Mouse (Mus musculus) heart, embryonic 12.5 days (tissue): ENCODE data around the gene Gm13276. TPM values are rescaled to one million over a fixed set of nuclear protein-coding genes. Genes with fewer than 3 reads are reported as not detected.
A peak's percentile ranks its signal among the peaks of the same experiment; 100 is the strongest.
"Not testable (repeated sequence)": the region's sequence is repeated elsewhere in the genome, so short reads cannot be mapped to it uniquely, and the experiment has no call there.

Source experiments
- ATAC-seq: fragments of 200-750 bp; cut with Nextera tagmentation; 2 replicates; pipeline ENCODE4 v1.8.0; 2017; ENCODE audit warnings: moderate TSS enrichment, moderate library complexity; ENCODE audit not compliant: insufficient number of reproducible peaks, low FRiP score
- H3K27ac ChIP-seq: fragments of 300-500 bp; sonication (generic); 2 replicates; pipeline ENCODE4 v1.5.1; 2016; ENCODE audit warnings: mild to moderate bottlenecking, moderate library complexity; ENCODE audit not compliant: poor library complexity, severe bottlenecking
- H3K27me3 ChIP-seq: fragments of 300-500 bp; sonication (generic); replicated peaks from 2 replicates; pipeline ENCODE4 v1.6.1; 2016; ENCODE audit warnings: mild to moderate bottlenecking, moderate library complexity
- H3K36me3 ChIP-seq: fragments of 300-500 bp; sonication (generic); 2 replicates; pipeline ENCODE4 v1.6.1; 2016; ENCODE audit warnings: mild to moderate bottlenecking, moderate library complexity
- H3K4me1 ChIP-seq: fragments of 300-500 bp; sonication (generic); replicated peaks from 2 replicates; pipeline ENCODE4 v1.6.1; 2016; ENCODE audit warnings: mild to moderate bottlenecking
- H3K4me2 ChIP-seq: fragments of 300-500 bp; sonication (generic); 2 replicates; pipeline ENCODE4 v1.6.1; 2016; ENCODE audit warnings: mild to moderate bottlenecking, moderate library complexity
- H3K4me3 ChIP-seq: fragments of 300-500 bp; sonication (generic); 2 replicates; pipeline ENCODE4 v1.5.1; 2016; ENCODE audit warnings: mild to moderate bottlenecking
- H3K9ac ChIP-seq: fragments of 300-500 bp; sonication (generic); 2 replicates; pipeline ENCODE4 v1.6.1; 2016; ENCODE audit warnings: mild to moderate bottlenecking, moderate library complexity
- H3K9me3 ChIP-seq: fragments of 300-500 bp; sonication (generic); replicated peaks from 2 replicates; pipeline ENCODE4 v1.6.1; 2016; ENCODE audit warnings: mild to moderate bottlenecking, moderate library complexity
- WGBS: fragments of 180-500 bp; shearing (Covaris S2); methylation state at CpG from one replicate; pipeline ENCODE4 v1.1.7; 2016; 5-methylcytosine and 5-hydroxymethylcytosine counted together
- polyA plus RNA-seq: library from polyadenylated mRNA; unstranded; fragments of >200 nt; fragmentation: Nextera tagmentation; extraction: Ambion mirVana; gene quantifications from 2 replicates; pipeline ENCODE4 v1.2.1, GENCODE M21; 2016

Gm13276 gene
- polyA plus RNA-seq: not detected in 2 replicates

- not testable (repeated sequence) for H3K36me3 ChIP-seq, H3K4me3 ChIP-seq, H3K4me2 ChIP-seq, H3K27me3 ChIP-seq, H3K27ac ChIP-seq, H3K9ac ChIP-seq, ATAC-seq, H3K9me3 ChIP-seq, H3K4me1 ChIP-seq
- WGBS: no CpG with 5 or more reads among the region's 27 CpGs
These were observed at the start of gene Gm13276 for GRCm38 (mm10) chr4:88785409-88785808. Gene Gm13276, plus strand, starts transcription at chr4:88785709.

- Histone ChIP-seq H3K4me1 (0 out of 2 replicates have a peak, but pooled peaks cover 4% of the 10 kb centered on the region), H3K27ac (no peak overlapping the region), H3K27me3 (no peaks in the 10 kb centered on the region), H3K4me3 (no peak overlapping the region), H3K9ac (no peak overlapping the region), H3K9me3 (no peaks in the 10 kb centered on the region), H3K4me2 (no peak overlapping the region), H3K36me3 (no peaks in the 10 kb centered on the region)
- 12% methylated on average over 2 of the region's 2 CpGs for WGBS
- ATAC-seq: no peak
These were observed 47.0 kb upstream of the Gm13276 start for GRCm38 (mm10) chr4:88738480-88738879.

DNA sequence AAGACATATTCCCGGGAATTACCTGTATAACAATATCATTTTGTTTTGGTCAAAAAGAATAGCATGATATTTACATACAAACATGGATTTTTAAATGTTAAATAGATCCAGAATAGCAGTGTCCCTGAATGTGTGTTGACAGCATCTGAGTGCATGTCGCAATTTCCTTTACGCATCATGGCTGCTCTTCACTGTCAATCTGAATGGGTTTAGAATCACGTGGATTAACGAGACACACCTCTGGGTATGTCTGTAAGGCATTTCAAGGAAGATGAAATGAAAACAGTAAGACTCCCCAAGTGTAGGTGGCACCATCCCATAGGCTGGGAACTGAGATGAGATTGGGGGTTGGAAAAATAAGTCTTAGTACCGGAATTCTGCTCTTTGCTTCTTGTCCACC lies 46.5 kb upstream of the Gm13276 start:
- H3K9ac ChIP-seq: no peak overlapping the region
- H3K27me3 ChIP-seq: no peaks in the 10 kb centered on the region
- H3K9me3 ChIP-seq: no peaks in the 10 kb centered on the region
- H3K36me3 ChIP-seq: no peaks in the 10 kb centered on the region
- 0 out of 2 replicates have a peak, but pooled peaks cover 4% of the 10 kb centered on the region for H3K4me1 ChIP-seq
- 88% methylated on average over 6 of the region's 6 CpGs for WGBS
- no peak for ATAC-seq
- no peak overlapping the region for H3K4me2 ChIP-seq
- H3K27ac ChIP-seq: no peak overlapping the region
- H3K4me3 ChIP-seq: no peak overlapping the region

DNA sequence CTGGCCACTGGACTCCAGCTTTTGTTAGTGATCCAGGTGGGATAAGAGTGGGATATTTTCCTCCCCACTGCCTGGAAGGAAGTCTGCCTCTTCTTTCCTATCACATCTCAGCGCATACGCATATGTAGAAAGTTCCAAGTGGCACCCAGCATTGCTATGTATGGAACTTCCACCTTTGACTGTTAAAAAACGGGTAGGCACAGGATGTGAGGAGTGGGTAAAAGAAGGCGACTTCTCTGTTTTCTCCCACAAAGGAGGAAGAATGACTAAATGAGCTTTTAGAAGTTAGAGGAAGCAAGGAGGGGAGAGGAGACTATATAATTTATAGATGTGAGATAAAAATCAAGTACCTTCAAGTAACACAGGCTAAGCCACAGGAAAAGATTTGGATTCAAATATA lies 44.1 kb upstream of the Gm13276 start:
- H3K4me2 ChIP-seq: no peak overlapping the region
- H3K36me3 ChIP-seq: no peaks in the 10 kb centered on the region
- no peaks in the 10 kb centered on the region for H3K9me3 ChIP-seq
- 0 out of 2 replicates have a peak, but pooled peaks cover 4% of the 10 kb centered on the region for H3K4me1 ChIP-seq
- H3K27ac ChIP-seq: no peak overlapping the region
- H3K27me3 ChIP-seq: no peaks in the 10 kb centered on the region
- 74% methylated on average over 4 of the region's 4 CpGs for WGBS
- H3K9ac ChIP-seq: no peak overlapping the region
- no peak overlapping the region for H3K4me3 ChIP-seq
- no peak for ATAC-seq

GRCm38 (mm10) chr4:88742771-88743371 lies 42.6 kb upstream of the Gm13276 start:
- H3K36me3 ChIP-seq: no peaks in the 10 kb centered on the region
- H3K27ac ChIP-seq: no peak overlapping the region
- 72% methylated on average over 7 of the region's 7 CpGs for WGBS
- 0 out of 2 replicates have a peak, but pooled peaks cover 2% of the 10 kb centered on the region for H3K4me1 ChIP-seq
- H3K27me3 ChIP-seq: no peaks in the 10 kb centered on the region
- no peak overlapping the region for H3K9ac ChIP-seq
- no peaks in the 10 kb centered on the region for H3K9me3 ChIP-seq
- no peak for ATAC-seq
- H3K4me3 ChIP-seq: no peak overlapping the region
- no peak overlapping the region for H3K4me2 ChIP-seq

DNA sequence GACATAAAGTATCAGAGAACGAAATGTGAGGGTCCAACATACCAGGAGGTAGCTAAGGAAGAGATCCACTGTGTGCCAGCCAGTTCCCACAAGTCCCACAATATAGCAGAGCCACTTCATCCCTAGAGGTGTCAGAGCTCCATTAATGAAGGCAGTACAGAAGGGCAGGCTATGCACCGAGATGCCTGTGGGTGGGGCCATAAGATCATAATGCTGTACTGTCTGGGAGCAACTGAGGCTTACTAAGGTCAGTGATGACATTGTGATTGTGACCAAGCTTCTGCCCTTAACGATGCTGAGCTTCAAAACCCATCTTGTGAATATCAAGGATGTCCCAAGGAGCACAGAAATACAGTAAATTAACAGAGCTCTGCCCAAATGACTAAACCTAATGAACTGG lies 41.3 kb upstream of the Gm13276 start:
- no peak for ATAC-seq
- H3K9ac ChIP-seq: no peak overlapping the region
- WGBS: 68% methylated on average over 3 of the region's 3 CpGs
- peaks cover 3% of the 10 kb centered on the region; the same call in 1 of the 2 replicates for H3K27me3 ChIP-seq
- H3K4me3 ChIP-seq: no peak overlapping the region
- no peak overlapping the region for H3K4me2 ChIP-seq
- no peak overlapping the region for H3K27ac ChIP-seq
- no peaks in the 10 kb centered on the region for H3K36me3 ChIP-seq
- H3K9me3 ChIP-seq: no peaks in the 10 kb centered on the region
- H3K4me1 ChIP-seq: no peaks in the 10 kb centered on the region

- WGBS: 53% methylated on average over 6 of the region's 6 CpGs
- H3K27me3 ChIP-seq: peaks cover 3% of the 10 kb centered on the region; the same call in 1 of the 2 replicates
- H3K9ac ChIP-seq: no peak overlapping the region
- no peaks in the 10 kb centered on the region for H3K36me3 ChIP-seq
- H3K4me1 ChIP-seq: no peaks in the 10 kb centered on the region
- H3K9me3 ChIP-seq: no peaks in the 10 kb centered on the region
- no peak overlapping the region for H3K4me2 ChIP-seq
- ATAC-seq: no peak
- H3K27ac ChIP-seq: no peak overlapping the region
- no peak overlapping the region for H3K4me3 ChIP-seq
These were observed 35.6 kb upstream of the Gm13276 start for GRCm38 (mm10) chr4:88749926-88750325.

GRCm38 (mm10) chr4:88754818-88755340 lies 30.6 kb upstream of the Gm13276 start, which contains the start of gene Gm13271:
Gene Gm13271, plus strand, starts transcription at chr4:88754868.
- not testable (repeated sequence) for H3K4me2 ChIP-seq, H3K9me3 ChIP-seq, H3K27me3 ChIP-seq, H3K27ac ChIP-seq, H3K9ac ChIP-seq, ATAC-seq, H3K36me3 ChIP-seq, H3K4me1 ChIP-seq, H3K4me3 ChIP-seq
- 56% methylated on average over 15 of the region's 15 CpGs for WGBS

GRCm38 (mm10) chr4:88756581-88757513 lies 28.7 kb upstream of the Gm13276 start:
- H3K9ac ChIP-seq: peak overlapping the region; percentile 85
- H3K27me3 ChIP-seq, H3K9me3 ChIP-seq, H3K36me3 ChIP-seq, ATAC-seq, H3K4me1 ChIP-seq: not testable (repeated sequence)
- peak overlapping the region; percentile 77 for H3K4me2 ChIP-seq
- 9% methylated on average over 29 of the region's 31 CpGs for WGBS
- H3K27ac ChIP-seq: peak overlapping the region; percentile 98
- H3K4me3 ChIP-seq: peak overlapping the region; percentile 64

- WGBS: under 1% methylated on average over 21 of the region's 21 CpGs
- Histone ChIP-seq H3K9ac (peak overlapping the region; percentile 85), H3K27ac (peak overlapping the region; percentile 98), H3K4me2 (peak overlapping the region; percentile 77), H3K4me3 (peak overlapping the region; percentile 64)
- not testable (repeated sequence) for H3K27me3 ChIP-seq, H3K36me3 ChIP-seq, H3K4me1 ChIP-seq, H3K9me3 ChIP-seq
- ATAC-seq: peak; percentile 97
These were observed 27.9 kb upstream of the Gm13276 start for GRCm38 (mm10) chr4:88757628-88758031.

DNA sequence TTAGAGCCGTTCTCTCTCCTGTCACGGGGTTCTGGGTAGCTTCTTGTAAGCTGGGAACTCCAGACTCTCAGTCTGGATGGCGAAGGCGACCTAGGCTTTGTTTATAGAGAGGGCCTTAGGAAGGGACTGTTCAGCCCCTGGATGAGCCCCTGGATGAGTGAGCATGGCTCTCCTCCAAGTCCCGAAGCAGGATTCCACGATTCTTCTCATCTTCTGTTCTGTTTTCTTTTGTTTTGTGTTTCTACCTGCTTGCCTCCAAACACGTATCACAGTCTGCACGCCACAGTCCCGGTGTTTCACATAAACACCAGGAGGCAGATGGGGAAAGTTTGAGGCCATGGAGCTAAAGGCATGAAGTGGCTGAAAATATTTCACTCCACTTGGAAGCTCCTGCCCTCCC lies 26.8 kb upstream of the Gm13276 start:
- not testable (repeated sequence) for H3K27ac ChIP-seq, H3K9me3 ChIP-seq, H3K4me2 ChIP-seq, ATAC-seq, H3K9ac ChIP-seq, H3K4me1 ChIP-seq, H3K36me3 ChIP-seq, H3K4me3 ChIP-seq, H3K27me3 ChIP-seq
- 80% methylated on average over 9 of the region's 9 CpGs for WGBS
